Mouse (Mus musculus): Measurements from ENCODE around the gene Bst2. TPM values are rescaled to one million over a fixed set of nuclear protein-coding genes. Genes with fewer than 3 reads are reported as not detected.
"Not testable (repeated sequence)": the region's sequence is repeated elsewhere in the genome, so short reads cannot be mapped to it uniquely, and the experiment has no call there.

Gene Bst2
- polyA plus RNA-seq, 1 experiment from 2014 or later: 42.0 TPM

DNA sequence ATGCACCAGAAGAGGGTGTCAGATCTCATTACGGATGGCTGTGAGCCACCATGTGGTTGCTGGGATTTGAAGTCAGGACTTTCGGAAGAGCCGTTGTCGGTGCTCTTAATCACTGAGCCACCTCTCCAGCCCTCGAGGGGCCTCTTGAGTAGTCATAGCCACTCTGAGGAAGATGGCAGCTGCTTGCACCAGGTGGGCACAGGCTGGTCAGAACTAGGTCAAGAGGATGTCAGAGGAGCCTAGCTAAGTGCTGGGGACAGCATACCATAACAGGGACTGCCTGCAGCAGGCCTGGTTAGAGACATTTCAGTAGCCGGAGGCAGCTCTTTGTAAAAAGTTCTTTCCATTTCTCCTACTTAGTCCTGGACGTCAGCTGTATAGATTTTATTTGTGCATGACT is 13.5 kb upstream of the Bst2 start:
- no peak overlapping the region for H3K4me2 ChIP-seq (ENCODE audit: low read depth, low read length)
- H3K36me3 ChIP-seq (ENCODE audit: control insufficient read depth, insufficient read depth, low read length): peaks cover 2% of the 10 kb centered on the region
- H3K4me3 ChIP-seq (ENCODE audit: low read length): no peak overlapping the region
- 63% methylated on average over 7 of the region's 7 CpGs for WGBS
- no peak overlapping the region for H3K9ac ChIP-seq (ENCODE audit: low read depth, low read length)
- no peak overlapping the region for H3K27ac ChIP-seq (ENCODE audit: low read length)
- H3K9me3 ChIP-seq (ENCODE audit: control insufficient read depth, low read length): no peaks in the 10 kb centered on the region
- no peak for ATAC-seq
- H3K4me1 ChIP-seq (ENCODE audit: control insufficient read depth, insufficient read depth, low read length): no peaks in the 10 kb centered on the region
- H3K27me3 ChIP-seq (replicated peaks; ENCODE audit: control insufficient read depth, insufficient read depth, low read length): 0 out of 2 replicates have a peak, but pooled peaks cover 4% of the 10 kb centered on the region

DNA sequence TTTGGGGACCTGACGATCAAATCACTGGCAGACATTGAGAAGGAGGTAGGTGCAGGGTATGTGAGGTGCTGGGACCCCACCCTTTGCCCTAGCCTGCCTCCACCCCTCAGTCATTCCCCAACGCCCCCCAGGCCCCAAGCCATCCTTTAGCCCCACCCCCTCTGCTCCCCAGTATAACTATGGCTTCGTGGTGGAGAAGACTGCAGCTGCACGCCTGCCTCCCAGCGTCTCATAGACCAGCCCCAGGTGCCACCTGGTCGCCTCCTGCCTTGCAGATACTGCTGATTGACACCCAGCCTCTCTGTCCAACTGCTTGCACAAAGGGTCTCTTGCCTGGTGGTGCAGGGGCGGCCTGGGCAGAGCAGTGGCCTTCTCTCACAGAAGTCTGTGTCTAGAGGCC is 10.3 kb upstream of the Bst2 start:
- 80% methylated on average over 7 of the region's 7 CpGs for WGBS
- Histone ChIP-seq H3K4me3 (ENCODE audit: low read length) (no peak overlapping the region), H3K4me1 (ENCODE audit: control insufficient read depth, insufficient read depth, low read length) (peaks cover 7% of the 10 kb centered on the region), H3K9ac (ENCODE audit: low read depth, low read length) (no peak overlapping the region), H3K36me3 (ENCODE audit: control insufficient read depth, insufficient read depth, low read length) (peaks cover 8% of the 10 kb centered on the region), H3K27me3 (replicated peaks; ENCODE audit: control insufficient read depth, insufficient read depth, low read length) (no peaks in the 10 kb centered on the region), H3K4me2 (ENCODE audit: low read depth, low read length) (no peak overlapping the region), H3K27ac (ENCODE audit: low read length) (no peak overlapping the region), H3K9me3 (ENCODE audit: control insufficient read depth, low read length) (no peaks in the 10 kb centered on the region)
- no peak for ATAC-seq

DNA sequence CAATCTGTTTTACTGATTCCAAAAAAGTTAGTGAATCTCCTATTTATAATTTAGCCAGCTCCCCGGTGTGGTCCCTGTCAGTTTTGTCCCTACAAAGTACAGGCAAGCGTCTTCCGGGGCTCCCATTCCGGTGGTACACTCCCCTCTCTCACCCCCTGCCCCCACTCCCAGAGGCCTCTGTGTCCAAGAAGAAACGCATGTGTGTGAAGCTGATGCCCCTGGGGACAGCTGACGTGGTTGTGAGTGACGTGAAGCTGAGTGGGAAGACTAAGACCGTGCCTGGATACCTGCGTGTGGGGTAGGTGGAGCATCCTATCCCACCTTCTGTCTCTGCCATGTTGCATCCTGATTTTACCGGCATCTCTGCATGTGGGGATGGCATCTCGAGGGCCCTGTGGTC is 7.8 kb upstream of the Bst2 start:
- H3K4me1 ChIP-seq (ENCODE audit: control insufficient read depth, insufficient read depth, low read length): peaks cover 7% of the 10 kb centered on the region
- H3K27ac ChIP-seq (ENCODE audit: low read length): no peak overlapping the region
- no peak overlapping the region for H3K4me3 ChIP-seq (ENCODE audit: low read length)
- 87% methylated on average over 11 of the region's 11 CpGs for WGBS
- H3K9ac ChIP-seq (ENCODE audit: low read depth, low read length): no peak overlapping the region
- no peaks in the 10 kb centered on the region for H3K27me3 ChIP-seq (replicated peaks; ENCODE audit: control insufficient read depth, insufficient read depth, low read length)
- no peaks in the 10 kb centered on the region for H3K9me3 ChIP-seq (ENCODE audit: control insufficient read depth, low read length)
- peaks cover 8% of the 10 kb centered on the region for H3K36me3 ChIP-seq (ENCODE audit: control insufficient read depth, insufficient read depth, low read length)
- H3K4me2 ChIP-seq (ENCODE audit: low read depth, low read length): no peak overlapping the region
- ATAC-seq: no peak

DNA sequence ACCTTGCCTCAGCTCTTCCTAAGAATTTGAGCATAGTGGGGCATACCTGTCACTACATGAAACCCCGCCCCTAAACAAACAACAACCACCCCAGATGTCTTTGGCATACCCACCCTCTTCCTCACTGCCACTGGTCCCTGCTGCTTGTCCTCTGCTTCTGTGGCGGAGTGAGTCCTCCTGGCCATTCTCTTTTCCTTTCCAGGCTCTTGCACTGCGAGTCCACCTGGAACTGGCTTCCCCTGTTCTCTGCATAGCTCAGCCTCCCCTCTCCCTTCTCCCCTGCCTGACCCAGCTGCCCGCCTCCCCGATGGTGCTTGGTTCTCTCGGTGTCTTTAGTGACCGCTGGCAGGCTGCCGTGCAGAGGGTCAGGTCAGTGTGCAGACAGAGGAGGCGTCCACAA is 6.5 kb upstream of the Bst2 start:
- no peaks in the 10 kb centered on the region for H3K9me3 ChIP-seq (ENCODE audit: control insufficient read depth, low read length)
- peaks cover 8% of the 10 kb centered on the region for H3K36me3 ChIP-seq (ENCODE audit: control insufficient read depth, insufficient read depth, low read length)
- peak overlapping the region; percentile 79 for H3K9ac ChIP-seq (ENCODE audit: low read depth, low read length)
- peak overlapping the region; percentile 82 for H3K4me3 ChIP-seq (ENCODE audit: low read length)
- no peaks in the 10 kb centered on the region for H3K27me3 ChIP-seq (replicated peaks; ENCODE audit: control insufficient read depth, insufficient read depth, low read length)
- peaks cover 7% of the 10 kb centered on the region for H3K4me1 ChIP-seq (ENCODE audit: control insufficient read depth, insufficient read depth, low read length)
- WGBS: 80% methylated on average over 9 of the region's 9 CpGs
- no peak overlapping the region for H3K27ac ChIP-seq (ENCODE audit: low read length)
- ATAC-seq: no peak
- peak overlapping the region; percentile 88 for H3K4me2 ChIP-seq (ENCODE audit: low read depth, low read length)

DNA sequence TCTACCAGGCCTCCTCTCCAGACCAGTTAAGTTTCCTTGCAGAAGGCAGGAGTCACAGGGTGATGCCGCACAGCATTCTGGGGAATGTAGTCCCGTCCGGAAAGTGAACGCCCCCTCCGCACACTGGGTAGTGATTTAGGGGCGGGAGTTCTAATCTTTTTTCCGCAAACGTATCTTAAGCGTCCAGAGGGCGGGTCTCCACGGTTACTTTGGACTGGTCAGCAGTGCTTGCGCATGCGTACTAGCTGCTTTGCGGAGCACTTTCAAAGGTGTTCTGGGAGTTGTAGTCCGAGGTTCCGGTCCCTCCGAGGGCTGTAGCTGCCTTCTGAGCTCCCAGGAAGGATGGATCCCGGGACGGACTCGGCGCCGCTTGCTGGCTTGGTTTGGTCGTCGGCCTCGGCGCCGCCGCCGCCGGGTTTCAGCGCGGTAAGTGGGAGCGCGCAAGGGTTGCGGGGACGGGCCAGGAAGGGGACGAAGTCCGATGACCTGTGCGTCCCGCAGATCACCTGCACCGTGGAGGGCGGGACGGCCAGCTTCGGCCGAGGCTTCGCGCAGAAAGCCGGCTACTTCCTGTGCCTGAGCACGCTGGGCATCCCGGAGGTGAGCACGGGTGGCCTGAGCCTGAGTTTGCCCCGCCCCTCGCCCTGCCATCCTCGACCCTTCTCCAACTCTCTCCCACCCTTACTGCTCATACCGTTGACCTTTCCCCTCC is 5.5 kb upstream of the Bst2 start, which contains the start of gene Mvb12a:
TSS of gene Mvb12a (plus strand) at position 291 of the 712 bp plus-strand sequence.
- peak within 1 kb of the TSS; percentile 79 for H3K9ac ChIP-seq (ENCODE audit: low read depth, low read length)
- peaks cover 8% of the 10 kb centered on the region for H3K36me3 ChIP-seq (ENCODE audit: control insufficient read depth, insufficient read depth, low read length)
- H3K4me1 ChIP-seq (ENCODE audit: control insufficient read depth, insufficient read depth, low read length): peaks cover 12% of the 10 kb centered on the region
- under 1% methylated on average over 55 of the region's 55 CpGs for WGBS
- no peaks in the 10 kb centered on the region for H3K9me3 ChIP-seq (ENCODE audit: control insufficient read depth, low read length)
- peak within 1 kb of the TSS; percentile 88 for H3K4me2 ChIP-seq (ENCODE audit: low read depth, low read length)
- H3K27ac ChIP-seq (ENCODE audit: low read length): peak within 1 kb of the TSS; percentile 82
- ATAC-seq: peak; percentile 95
- peak within 1 kb of the TSS; percentile 82 for H3K4me3 ChIP-seq (ENCODE audit: low read length)
- H3K27me3 ChIP-seq (replicated peaks; ENCODE audit: control insufficient read depth, insufficient read depth, low read length): no peaks in the 10 kb centered on the region

DNA sequence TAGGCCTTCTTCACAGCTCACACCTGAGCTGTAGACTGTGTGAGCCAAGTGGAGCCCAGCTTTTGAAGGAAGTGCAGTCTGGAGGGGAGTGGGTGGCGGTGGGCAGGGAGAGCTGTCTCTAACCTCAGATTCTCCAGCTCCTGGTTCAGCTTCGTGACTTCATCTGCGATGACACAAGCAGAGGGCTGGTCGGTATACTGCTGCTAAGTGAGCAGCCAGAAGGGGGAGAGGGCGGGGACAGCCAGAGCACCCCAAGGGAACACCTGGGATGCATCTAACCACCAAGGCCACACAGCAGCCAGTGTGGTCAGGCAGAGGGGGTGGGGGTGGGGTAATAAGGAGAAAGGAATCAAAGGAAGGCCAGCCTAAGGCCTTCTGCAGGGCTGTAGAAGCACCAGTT is 1.6 kb downstream of the Bst2 start:
- H3K4me1 ChIP-seq (ENCODE audit: control insufficient read depth, insufficient read depth, low read length): peaks cover 12% of the 10 kb centered on the region
- H3K9ac ChIP-seq (ENCODE audit: low read depth, low read length): no peak overlapping the region
- no peaks in the 10 kb centered on the region for H3K36me3 ChIP-seq (ENCODE audit: control insufficient read depth, insufficient read depth, low read length)
- H3K27me3 ChIP-seq (replicated peaks; ENCODE audit: control insufficient read depth, insufficient read depth, low read length): no peaks in the 10 kb centered on the region
- no peak overlapping the region for H3K4me3 ChIP-seq (ENCODE audit: low read length)
- H3K9me3 ChIP-seq (ENCODE audit: control insufficient read depth, low read length): no peaks in the 10 kb centered on the region
- no peak overlapping the region for H3K27ac ChIP-seq (ENCODE audit: low read length)
- ATAC-seq: no peak
- 59% methylated on average over 5 of the region's 5 CpGs for WGBS
- H3K4me2 ChIP-seq (ENCODE audit: low read depth, low read length): no peak overlapping the region

DNA sequence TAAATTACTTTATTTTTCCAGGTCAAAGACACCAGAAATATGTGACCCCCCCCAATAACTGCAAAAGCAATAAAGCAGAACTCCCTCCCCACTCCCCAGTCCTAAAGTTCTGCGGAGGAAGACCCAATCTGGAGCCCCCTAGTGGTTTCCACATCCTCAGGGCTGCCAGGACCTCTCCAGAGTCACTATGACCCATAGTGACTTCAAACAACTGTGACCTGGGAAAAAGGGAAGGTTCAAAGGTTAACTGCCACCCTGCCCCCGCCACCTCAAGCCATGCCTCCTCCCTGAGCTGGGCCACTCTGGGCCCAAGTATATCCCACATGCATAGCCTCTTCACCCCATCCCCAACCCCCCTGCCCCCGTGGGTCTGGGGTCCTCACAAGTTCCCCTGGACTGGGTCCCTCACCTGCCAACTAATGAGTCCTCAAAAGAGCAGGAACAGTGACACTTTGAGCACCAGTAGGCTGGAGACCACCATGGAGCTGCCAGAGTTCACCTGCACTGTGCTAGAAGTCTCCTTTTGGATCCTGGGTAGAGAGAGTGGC is 2.9 kb downstream of the Bst2 start:
- Histone ChIP-seq H3K27me3 (replicated peaks; ENCODE audit: control insufficient read depth, insufficient read depth, low read length) (no peaks in the 10 kb centered on the region), H3K4me2 (ENCODE audit: low read depth, low read length) (no peak overlapping the region), H3K9me3 (ENCODE audit: control insufficient read depth, low read length) (no peaks in the 10 kb centered on the region), H3K36me3 (ENCODE audit: control insufficient read depth, insufficient read depth, low read length) (no peaks in the 10 kb centered on the region), H3K4me1 (ENCODE audit: control insufficient read depth, insufficient read depth, low read length) (peaks cover 12% of the 10 kb centered on the region), H3K27ac (ENCODE audit: low read length) (no peak overlapping the region), H3K9ac (ENCODE audit: low read depth, low read length) (no peak overlapping the region), H3K4me3 (ENCODE audit: low read length) (no peak overlapping the region)
- ATAC-seq: no peak
- 41% methylated on average over 3 of the region's 3 CpGs for WGBS

DNA sequence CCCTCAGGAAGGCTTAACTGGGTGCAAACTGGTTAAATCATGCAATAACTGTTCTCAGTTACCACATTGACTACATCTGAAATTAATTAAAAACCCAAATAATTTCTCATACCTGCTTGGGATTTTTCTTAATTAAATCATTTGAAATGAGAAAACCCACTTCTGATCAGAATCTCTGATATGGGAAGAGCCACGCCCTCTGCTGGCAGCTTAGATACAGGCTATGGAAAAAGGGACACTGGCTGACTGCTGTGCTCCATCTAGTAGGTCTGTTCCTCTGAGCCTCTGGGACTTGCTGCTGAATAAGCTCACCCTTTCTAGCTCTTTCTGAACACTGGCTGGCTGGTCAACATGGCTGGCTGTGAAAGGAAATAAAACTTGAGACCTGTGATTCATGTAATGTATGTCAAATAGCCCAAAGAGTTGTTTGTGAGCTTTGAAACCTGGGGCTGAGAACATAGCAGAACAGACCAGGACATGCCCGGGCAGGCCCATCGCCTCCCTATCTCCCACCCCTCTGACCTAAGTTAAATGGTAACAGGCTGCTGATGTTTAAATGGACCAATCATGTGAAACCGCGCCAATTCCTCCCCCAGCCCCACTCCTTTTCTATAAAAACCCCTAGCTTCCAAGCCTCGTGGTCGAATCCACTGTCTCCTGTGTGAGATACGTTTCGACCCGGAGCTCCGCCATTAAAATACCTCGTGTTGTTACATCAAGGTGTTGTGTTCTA is 6.4 kb downstream of the Bst2 start:
- H3K27ac ChIP-seq (ENCODE audit: low read length); H3K9me3 ChIP-seq (ENCODE audit: control insufficient read depth, low read length): not testable (repeated sequence)
- 66% methylated on average over 5 of the region's 12 CpGs for WGBS

DNA sequence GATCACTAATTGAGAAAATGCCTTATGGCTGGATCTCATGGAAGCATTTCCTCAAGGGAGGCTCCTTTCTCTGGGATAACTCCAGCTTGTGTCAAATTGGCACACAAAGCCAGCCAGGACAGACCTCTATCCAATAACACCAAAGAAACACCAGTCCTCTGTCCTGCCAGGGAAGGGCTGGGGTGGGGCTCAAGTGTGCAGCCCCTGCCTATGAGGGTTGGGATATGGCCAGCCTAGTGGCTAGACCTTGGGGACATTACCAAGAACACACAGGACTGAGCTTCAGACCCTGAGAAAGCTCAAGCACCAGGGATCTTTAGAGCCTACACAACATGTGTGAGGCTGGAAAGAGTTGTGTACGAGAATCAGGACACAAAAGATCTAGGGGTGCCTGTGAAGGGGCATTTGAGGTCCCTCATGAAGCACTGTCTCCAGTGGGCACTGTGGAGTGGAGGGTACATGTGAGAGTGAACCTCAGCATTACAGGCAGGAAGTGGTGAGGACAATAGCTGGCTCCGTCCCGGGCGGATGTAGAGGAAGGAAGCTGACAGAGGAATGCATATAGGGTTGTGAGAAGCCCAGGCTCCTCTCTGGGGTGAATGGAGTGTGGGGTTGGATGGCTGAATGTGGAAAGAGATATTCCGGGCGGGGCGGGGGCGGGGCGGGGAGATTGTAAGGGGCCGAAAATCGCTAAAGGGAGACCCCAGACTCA is 8.7 kb downstream of the Bst2 start:
- H3K4me1 ChIP-seq (ENCODE audit: control insufficient read depth, insufficient read depth, low read length): peaks cover 3% of the 10 kb centered on the region; the same call in 1 of the 2 replicates
- H3K9ac ChIP-seq (ENCODE audit: low read depth, low read length): no peak overlapping the region
- peaks cover 20% of the 10 kb centered on the region for H3K27me3 ChIP-seq (replicated peaks; ENCODE audit: control insufficient read depth, insufficient read depth, low read length)
- WGBS: 75% methylated on average over 11 of the region's 11 CpGs
- no peak overlapping the region for H3K4me2 ChIP-seq (ENCODE audit: low read depth, low read length)
- no peaks in the 10 kb centered on the region for H3K9me3 ChIP-seq (ENCODE audit: control insufficient read depth, low read length)
- no peak overlapping the region for H3K4me3 ChIP-seq (ENCODE audit: low read length)
- H3K36me3 ChIP-seq (ENCODE audit: control insufficient read depth, insufficient read depth, low read length): no peaks in the 10 kb centered on the region
- H3K27ac ChIP-seq (ENCODE audit: low read length): peak overlapping the region; percentile 63
- ATAC-seq: peak; percentile 62

More for the DNA sequence above, 6.4 kb downstream of the Bst2 start:
- ATAC-seq; H3K36me3 ChIP-seq (ENCODE audit: control insufficient read depth, insufficient read depth, low read length); H3K4me3 ChIP-seq (ENCODE audit: low read length); H3K9ac ChIP-seq (ENCODE audit: low read depth, low read length); H3K4me2 ChIP-seq (ENCODE audit: low read depth, low read length); H3K27me3 ChIP-seq (replicated peaks; ENCODE audit: control insufficient read depth, insufficient read depth, low read length); H3K4me1 ChIP-seq (ENCODE audit: control insufficient read depth, insufficient read depth, low read length): not testable (repeated sequence)

Data from intestine, embryonic 16.5 days (tissue).